Mouse (Mus musculus) olfactory bulb, adult 2 months (tissue): Measurements from ENCODE around the gene Celf2.

Experiments
- CTCF ChIP-seq: fragments of 200-500 bp; IDR thresholded peaks from 2 replicates; pipeline ENCODE4 v1.5.1; 2012; ENCODE audit warnings: low read depth, mild to moderate bottlenecking, low read length, moderate library complexity; ENCODE audit not compliant: insufficient read depth
- POLR2A ChIP-seq: fragments of 200-500 bp; IDR thresholded peaks from 2 replicates; pipeline ENCODE4 v1.6.1; 2012; ENCODE audit warnings: mild to moderate bottlenecking, low read depth, low read length, moderate library complexity; ENCODE audit not compliant: insufficient read depth

- TF ChIP-seq CTCF (no peak), POLR2A (no peak)
Observed at GRCm38 (mm10) chr2:6729984-6730383, 779.4 kb downstream of the Celf2 start.
